Mouse (Mus musculus): ENCODE data around the gene Spns2.

Spns2 gene

GRCm38 (mm10) chr11:72501426-72502002 lies 11.8 kb upstream of the Spns2 start:
- in situ Hi-C loops (cut with MboI, MseI): no loop called here

- in situ Hi-C loops (cut with MboI, MseI): no loop called here
Measured at GRCm38 (mm10) chr11:72500139-72500538, 10.4 kb upstream of the Spns2 start.

- in situ Hi-C loops (cut with MboI, MseI): no loop called here
Measured at GRCm38 (mm10) chr11:72497367-72497766, 7.7 kb upstream of the Spns2 start.

GRCm38 (mm10) chr11:72496775-72497174 lies 7.1 kb upstream of the Spns2 start:
- in situ Hi-C loops (cut with MboI, MseI): no loop called here

GRCm38 (mm10) chr11:72496066-72496465 lies 6.4 kb upstream of the Spns2 start:
- in situ Hi-C loops (cut with MboI, MseI): no loop called here

GRCm38 (mm10) chr11:72494046-72494988 lies 4.6 kb upstream of the Spns2 start:
- in situ Hi-C loops (cut with MboI, MseI): no loop called here

GRCm38 (mm10) chr11:72491130-72491960 lies 1.6 kb upstream of the Spns2 start:
- in situ Hi-C loops (cut with MboI, MseI): no loop called here

GRCm38 (mm10) chr11:72489397-72489796 lies 307 bp downstream of the Spns2 start:
- in situ Hi-C loops (cut with MboI, MseI): no loop called here

GRCm38 (mm10) chr11:72488753-72489271 lies 892 bp downstream of the Spns2 start:
- in situ Hi-C loops (cut with MboI, MseI): no loop called here

- in situ Hi-C loops (cut with MboI, MseI): no loop called here
Measured at GRCm38 (mm10) chr11:72487739-72488138, 2.0 kb downstream of the Spns2 start.

- in situ Hi-C loops (cut with MboI, MseI): no loop called here
Measured at GRCm38 (mm10) chr11:72487171-72487570, 2.5 kb downstream of the Spns2 start.

- in situ Hi-C loops (cut with MboI, MseI): no loop called here
Measured at GRCm38 (mm10) chr11:72485960-72486359, 3.7 kb downstream of the Spns2 start.

GRCm38 (mm10) chr11:72485157-72485556 lies 4.5 kb downstream of the Spns2 start:
- in situ Hi-C loops (cut with MboI, MseI): no loop called here

- in situ Hi-C loops (cut with MboI, MseI): no loop called here
Measured at GRCm38 (mm10) chr11:72484549-72484948, 5.2 kb downstream of the Spns2 start.

GRCm38 (mm10) chr11:72481952-72482351 lies 7.8 kb downstream of the Spns2 start:
- in situ Hi-C loops (cut with MboI, MseI): no loop called here

- in situ Hi-C loops (cut with MboI, MseI): no loop called here
Measured at GRCm38 (mm10) chr11:72481313-72481712, 8.4 kb downstream of the Spns2 start.

- in situ Hi-C loops (cut with MboI, MseI): no loop called here
Measured at GRCm38 (mm10) chr11:72479499-72479898, 10.2 kb downstream of the Spns2 start.

GRCm38 (mm10) chr11:72478228-72478627 lies 11.5 kb downstream of the Spns2 start:
- in situ Hi-C loops (cut with MboI, MseI): no loop called here

- in situ Hi-C loops (cut with MboI, MseI): no loop called here
Measured at GRCm38 (mm10) chr11:72477653-72478052, 12.1 kb downstream of the Spns2 start.

GRCm38 (mm10) chr11:72477182-72477581 lies 12.5 kb downstream of the Spns2 start:
- in situ Hi-C loops (cut with MboI, MseI): no loop called here

GRCm38 (mm10) chr11:72476074-72476625 lies 13.6 kb downstream of the Spns2 start:
- in situ Hi-C loops (cut with MboI, MseI): no loop called here

- in situ Hi-C loops (cut with MboI, MseI): no loop called here
Measured at GRCm38 (mm10) chr11:72475408-72475807, 14.3 kb downstream of the Spns2 start.

Measured in regulatory T cell (primary cell).